13 mouse cellular contexts compared by ENCODE assay signal in the genomic region with DNA sequence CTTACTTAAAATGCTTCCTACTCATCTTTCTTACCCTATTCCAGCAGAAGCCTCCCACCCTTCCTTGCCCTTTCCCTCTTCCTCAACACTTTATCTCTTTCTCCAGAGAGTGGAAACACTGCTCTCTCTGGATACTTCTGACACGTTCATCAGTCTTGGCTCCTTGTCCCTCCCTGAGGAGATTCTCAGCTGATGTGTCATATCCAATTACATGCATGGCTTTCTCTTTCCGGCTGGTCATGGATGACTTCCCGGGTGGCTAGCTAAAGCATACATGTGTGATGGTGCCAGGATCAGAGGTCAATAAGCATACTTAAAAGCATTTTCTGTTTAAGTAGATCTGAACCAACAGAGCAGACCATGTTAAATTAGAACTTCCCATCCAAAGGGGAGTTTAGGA.
A peak's percentile ranks its signal among the peaks of the same experiment; 100 is the strongest.
DNase-seq lines count a peak whose midpoint lies in the region; ATAC-seq and TF ChIP-seq lines count a peak whose summit lies in the region.
"Had no signal": no experiment of that assay in that cellular context is flagged by ENCODE, and none has a peak within 500 bp of the region (broad histone marks: within the 10 kb centered on the region; RNA-seq: fewer than 3 reads in every experiment).

No protein-coding gene starts in this region.

- H3K27ac ChIP-seq in layer of hippocampus, adult 2 months, result peak overlapping the region; percentile 37; the same call in 1 of the 2 replicates
- H3K27ac ChIP-seq in cerebellum, adult 2 months (ENCODE audit: insufficient read depth, low read length), result no peak overlapping the region
- no peak overlapping the region for H3K27ac ChIP-seq in forebrain, embryonic 14.5 days (ENCODE audit: low read depth, low read length)
- H3K27ac ChIP-seq: embryonic facial prominence, embryonic 13.5 days; heart, adult 2 months; intestine, embryonic 15.5 days; left cerebral cortex, adult 2 months had no signal

- no peak for TF ChIP-seq POLR2A in brain, embryonic 14.5 days (IDR thresholded peaks at IDR 0.05; ENCODE audit: borderline replicate concordance, extremely low read depth, insufficient read depth, insufficient read length, poor library complexity, severe bottlenecking)
- TF ChIP-seq POLR2A in cerebellum, adult 2 months (IDR thresholded peaks at IDR 0.05; ENCODE audit: borderline replicate concordance, insufficient read depth, low read length), result no peak

- ATAC-seq in forebrain, embryonic 14.5 days, result no peak
- ATAC-seq: intestine, embryonic 15.5 days had no signal

- TF ChIP-seq CTCF in layer of hippocampus, adult 2 months (conservative IDR thresholded peaks at IDR 0.05), result no peak
- TF ChIP-seq CTCF in brain, embryonic 14.5 days (IDR thresholded peaks at IDR 0.05; ENCODE audit: borderline replicate concordance, extremely low read depth, insufficient read depth, insufficient read length), result no peak
- no peak for TF ChIP-seq CTCF in cerebellum, adult 2 months (IDR thresholded peaks at IDR 0.05; ENCODE audit: borderline replicate concordance, insufficient read depth, low read depth, low read length)

- no peak for DNase-seq in layer of hippocampus, adult 2 months (ENCODE audit: low spot score in 2 of 2)
- DNase-seq in layer of hippocampus, adult 9-11 months, result no peak
- peak; percentile 12 for DNase-seq in brain, embryonic 14.5 days (ENCODE audit: low read depth)
- peak; percentile 65 to 85 for DNase-seq in cerebellum, adult 2 months
- peak; percentile 8 for DNase-seq in mesoderm, embryonic 11.5 days (ENCODE audit: low read depth, low spot score)
- DNase-seq in forebrain, embryonic 14.5 days (ENCODE audit: low spot score), result no peak
- DNase-seq in thymus, postnatal 0 days (ENCODE audit: low spot score), result no peak
- DNase-seq: heart, adult 2 months; lung, adult 18-20 months; thymus, adult 2 months had no signal

- no peaks in the 10 kb centered on the region for H3K36me3 ChIP-seq in forebrain, embryonic 14.5 days (ENCODE audit: control insufficient read depth, insufficient read depth, low read length)
- H3K36me3 ChIP-seq: embryonic facial prominence, embryonic 13.5 days; intestine, embryonic 15.5 days had no signal

- H3K4me1 ChIP-seq in cerebellum, adult 2 months (ENCODE audit: control insufficient read depth, insufficient read depth, low read length), result peaks cover 13% of the 10 kb centered on the region
- H3K4me1 ChIP-seq in forebrain, embryonic 14.5 days (ENCODE audit: control insufficient read depth, insufficient read depth, low read length), result no peaks in the 10 kb centered on the region
- H3K4me1 ChIP-seq: embryonic facial prominence, embryonic 13.5 days; intestine, embryonic 15.5 days had no signal

- no peaks in the 10 kb centered on the region for H3K27me3 ChIP-seq in cerebellum, adult 2 months (ENCODE audit: control insufficient read depth, insufficient read depth, low read length)
- H3K27me3 ChIP-seq in forebrain, embryonic 14.5 days (replicated peaks; ENCODE audit: control insufficient read depth, insufficient read depth, low read length), result no peaks in the 10 kb centered on the region
- H3K27me3 ChIP-seq: embryonic facial prominence, embryonic 13.5 days; intestine, embryonic 15.5 days had no signal

- H3K4me2 ChIP-seq in forebrain, embryonic 14.5 days (ENCODE audit: low read length), result no peak overlapping the region
- H3K4me2 ChIP-seq: embryonic facial prominence, embryonic 13.5 days; intestine, embryonic 15.5 days had no signal

- 9% methylated on average over 3 of the region's 3 CpGs for WGBS in cerebellum, adult 2 months
- 71% methylated on average over 3 of the region's 3 CpGs for WGBS in forebrain, embryonic 14.5 days

- no peak overlapping the region for H3K4me3 ChIP-seq in layer of hippocampus, adult 2 months
- no peak overlapping the region for H3K4me3 ChIP-seq in cerebellum, adult 2 months (replicated peaks; ENCODE audit: insufficient read depth, low read depth, low read length)
- H3K4me3 ChIP-seq in forebrain, embryonic 14.5 days (ENCODE audit: low read depth, low read length), result no peak overlapping the region
- H3K4me3 ChIP-seq: embryonic facial prominence, embryonic 13.5 days; heart, adult 2 months; intestine, embryonic 15.5 days; left cerebral cortex, adult 2 months had no signal

- no peak overlapping the region for H3K9ac ChIP-seq in forebrain, embryonic 14.5 days (ENCODE audit: low read length)
- H3K9ac ChIP-seq: embryonic facial prominence, embryonic 13.5 days; intestine, embryonic 15.5 days had no signal

- no peaks in the 10 kb centered on the region for H3K9me3 ChIP-seq in forebrain, embryonic 14.5 days (replicated peaks; ENCODE audit: control insufficient read depth, low read length)
- H3K9me3 ChIP-seq: embryonic facial prominence, embryonic 13.5 days; intestine, embryonic 15.5 days had no signal

Comparison
In these comparisons a context has a peak if more than half of its experiments do, and no peak if none do; other contexts are left out.
1. DNase-seq: peak in brain, embryonic 14.5 days (single experiment), cerebellum, adult 2 months (2 of 2) and mesoderm, embryonic 11.5 days (single experiment); none in layer of hippocampus, adult 2 months (0 of 2), layer of hippocampus, adult 9-11 months (single experiment), forebrain, embryonic 14.5 days (single experiment) and thymus, postnatal 0 days (single experiment).